Mouse (Mus musculus): ENCODE data around the gene Pde4c.

GRCm38 (mm10) chr8:70747211-70747890 lies 23.8 kb downstream of the Pde4c start:
- no peak for TF ChIP-seq CTCF (IDR thresholded peaks at IDR 0.05; ENCODE audit: insufficient read depth, low read length)
- no peak for TF ChIP-seq POLR2A (IDR thresholded peaks at IDR 0.05; ENCODE audit: borderline replicate concordance, extremely low read depth, low read depth, low read length)

Data from lung, adult 2 months (tissue).